ENCODE assay signal across 25 mouse cellular contexts in genomic region chr5:122687391-122687790, GRCm38 (mm10).
"Had no signal": no experiment of that assay in that cellular context is flagged by ENCODE, and none has a peak within 500 bp of the region (broad histone marks: within the 10 kb centered on the region; RNA-seq: fewer than 3 reads in every experiment).

No protein-coding gene starts in this region.

- H3K27ac ChIP-seq: gastrocnemius, adult 2 months; heart, adult 2 months; heart, embryonic 13.5 days; heart, embryonic 15.5 days; hindbrain, embryonic 10.5 days; hindbrain, embryonic 12.5 days; hindbrain, embryonic 14.5 days; intestine, embryonic 15.5 days; kidney, embryonic 15.5 days; layer of hippocampus, adult 2 months; left cerebral cortex, adult 2 months; liver, embryonic 12.5 days had no signal

- H3K9ac ChIP-seq: heart, embryonic 13.5 days; heart, embryonic 15.5 days; hindbrain, embryonic 12.5 days; hindbrain, embryonic 14.5 days; intestine, embryonic 15.5 days; kidney, embryonic 15.5 days; limb, embryonic 13.5 days; liver, embryonic 12.5 days had no signal

- H3K4me1 ChIP-seq: heart, embryonic 13.5 days; heart, embryonic 15.5 days; hindbrain, embryonic 12.5 days; intestine, embryonic 15.5 days; kidney, embryonic 15.5 days; limb, embryonic 13.5 days had no signal

- H3K27me3 ChIP-seq: heart, embryonic 13.5 days; heart, embryonic 15.5 days; hindbrain, embryonic 12.5 days; intestine, embryonic 15.5 days; kidney, embryonic 15.5 days; limb, embryonic 13.5 days; liver, embryonic 12.5 days had no signal

- H3K4me3 ChIP-seq: gastrocnemius, adult 2 months; heart, adult 2 months; heart, embryonic 13.5 days; heart, embryonic 15.5 days; hindbrain, embryonic 10.5 days; hindbrain, embryonic 12.5 days; intestine, embryonic 15.5 days; kidney, embryonic 15.5 days; layer of hippocampus, adult 2 months; left cerebral cortex, adult 2 months; limb, embryonic 13.5 days; liver, embryonic 12.5 days had no signal

- DNase-seq: gastrocnemius, adult 2 months; gastrocnemius, postnatal 10 days; gastrocnemius, postnatal 25 days; heart, adult 2 months; heart, postnatal 4 days; kidney, adult 2 months; kidney, adult 9 months; kidney, postnatal 10 days; kidney, postnatal 25 days; kidney, postnatal 4 days had no signal

- H3K9me3 ChIP-seq: heart, embryonic 13.5 days; heart, embryonic 15.5 days; hindbrain, embryonic 10.5 days; hindbrain, embryonic 12.5 days; intestine, embryonic 15.5 days; kidney, embryonic 15.5 days; limb, embryonic 13.5 days; liver, embryonic 12.5 days had no signal

- H3K36me3 ChIP-seq: heart, embryonic 13.5 days; heart, embryonic 15.5 days; hindbrain, embryonic 10.5 days; hindbrain, embryonic 12.5 days; intestine, embryonic 15.5 days; kidney, embryonic 15.5 days; limb, embryonic 13.5 days; liver, embryonic 12.5 days had no signal

- ATAC-seq: hindbrain, embryonic 16.5 days; inflammation-experienced regulatory T-cells, adult 6 months; intestine, embryonic 15.5 days; intestine, postnatal 0 days; liver, embryonic 12.5 days had no signal

- H3K4me2 ChIP-seq: heart, embryonic 11.5 days; heart, embryonic 13.5 days; heart, embryonic 15.5 days; hindbrain, embryonic 12.5 days; hindbrain, embryonic 14.5 days; intestine, embryonic 15.5 days; kidney, embryonic 15.5 days; limb, embryonic 13.5 days; liver, embryonic 12.5 days had no signal
